Comparison of ENCODE assay signal across 14 mouse cellular contexts in the genomic region with DNA sequence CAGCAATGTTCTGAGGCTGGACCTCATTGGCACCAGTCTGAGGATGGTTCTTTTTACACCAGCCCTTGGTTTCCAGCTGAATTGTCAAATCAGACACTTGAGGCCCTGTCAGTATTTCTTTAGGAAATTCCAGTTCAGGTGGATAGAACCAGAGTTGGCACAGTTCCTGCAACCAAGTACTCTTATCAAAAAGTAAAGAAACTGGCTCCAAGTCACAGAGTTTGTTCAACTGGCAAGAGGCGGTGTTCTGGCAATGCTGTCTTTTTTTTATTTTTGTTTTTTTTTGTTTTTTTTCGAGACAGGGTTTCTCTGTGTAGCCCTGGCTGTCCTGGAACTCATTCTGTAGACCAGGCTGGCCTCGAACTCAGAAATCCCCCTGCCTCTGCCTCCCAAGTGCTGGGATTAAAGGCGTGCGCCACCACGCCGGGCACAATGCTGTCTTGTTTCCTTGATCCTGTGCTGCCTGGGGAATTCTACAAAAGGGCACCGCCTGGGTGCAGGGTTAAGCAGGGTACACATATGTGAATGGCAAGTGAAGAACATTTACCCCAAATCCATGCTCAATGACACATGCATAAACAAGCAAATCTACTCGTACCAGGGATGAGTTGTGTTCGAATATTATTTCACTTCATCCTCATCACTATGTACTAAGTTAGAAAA.
"Had no signal": no experiment of that assay in that cellular context is flagged by ENCODE, and none has a peak within 500 bp of the region (broad histone marks: within the 10 kb centered on the region; RNA-seq: fewer than 3 reads in every experiment).

No protein-coding gene starts in this region.

- H3K4me1 ChIP-seq: intestine, embryonic 15.5 days had no signal

- H3K4me3 ChIP-seq: intestine, embryonic 15.5 days; limb, embryonic 12.5 days; liver, embryonic 15.5 days; midbrain, embryonic 10.5 days; myocyte; neural tube, embryonic 15.5 days had no signal

- H3K4me2 ChIP-seq: intestine, embryonic 15.5 days; limb, embryonic 12.5 days; liver, embryonic 11.5 days; liver, embryonic 15.5 days; neural tube, embryonic 15.5 days had no signal

- H3K27ac ChIP-seq: intestine, embryonic 15.5 days; limb, embryonic 12.5 days; liver, embryonic 15.5 days; midbrain, embryonic 10.5 days; neural tube, embryonic 15.5 days had no signal

- DNase-seq: kidney, adult 2 months; kidney, postnatal 25 days; midbrain, embryonic 14.5 days; right cerebral cortex, adult 18-20 months; right cerebral cortex, postnatal 25 days; thymus, adult 18-20 months; thymus, postnatal 14 days had no signal

- H3K9me3 ChIP-seq: intestine, embryonic 15.5 days; limb, embryonic 12.5 days; liver, embryonic 15.5 days; midbrain, embryonic 10.5 days; neural tube, embryonic 15.5 days had no signal

- ATAC-seq: intestine, embryonic 15.5 days had no signal

- H3K36me3 ChIP-seq: intestine, embryonic 15.5 days; limb, embryonic 12.5 days; liver, embryonic 15.5 days; midbrain, embryonic 10.5 days; neural tube, embryonic 15.5 days had no signal

- H3K27me3 ChIP-seq: intestine, embryonic 15.5 days; limb, embryonic 12.5 days; neural tube, embryonic 15.5 days had no signal

- H3K9ac ChIP-seq: intestine, embryonic 15.5 days; limb, embryonic 12.5 days; liver, embryonic 15.5 days; neural tube, embryonic 15.5 days had no signal
